Mouse (Mus musculus) c-Kit-positive CD71-positive TER-119-positive erythroid progenitor cells, embryonic 14.5 days (primary cell): Measurements from ENCODE around the gene Rbfox2.
"Not testable (repeated sequence)": the region's sequence is repeated elsewhere in the genome, so short reads cannot be mapped to it uniquely, and the experiment has no call there.

Experiments
- DNase-seq: peaks from one replicate; pipeline ENCODE4 v3.0.0-alpha.2; 2013; ENCODE audit warnings: low spot score

The Rbfox2 gene

GRCm38 (mm10) chr15:77065259-77065852, 241.4 kb downstream of the Rbfox2 start:
- DNase-seq: no peak

GRCm38 (mm10) chr15:77062746-77063145, 244.1 kb downstream of the Rbfox2 start:
- no peak for DNase-seq

- DNase-seq: not testable (repeated sequence)
Observed at GRCm38 (mm10) chr15:77059416-77059815, 247.4 kb downstream of the Rbfox2 start.

- DNase-seq: no peak
Observed at GRCm38 (mm10) chr15:77058566-77058965, 248.2 kb downstream of the Rbfox2 start.

- DNase-seq: no peak
Observed at GRCm38 (mm10) chr15:77056791-77057051, 250.1 kb downstream of the Rbfox2 start.

- DNase-seq: no peak
Observed at GRCm38 (mm10) chr15:77056001-77056790, 250.6 kb downstream of the Rbfox2 start.

GRCm38 (mm10) chr15:77054611-77055175, 252.1 kb downstream of the Rbfox2 start:
- DNase-seq: no peak

- peak; percentile 39 for DNase-seq
Observed at GRCm38 (mm10) chr15:77053021-77053420, 253.8 kb downstream of the Rbfox2 start.

GRCm38 (mm10) chr15:77052176-77052575, 254.6 kb downstream of the Rbfox2 start:
- no peak for DNase-seq

GRCm38 (mm10) chr15:77050570-77050969, 256.2 kb downstream of the Rbfox2 start, which contains the start of gene Mb:
Gene Mb, minus strand, starts transcription at chr15:77050670.
- DNase-seq: no peak

GRCm38 (mm10) chr15:77045609-77046008, 261.2 kb downstream of the Rbfox2 start:
- no peak for DNase-seq

- DNase-seq: no peak
Observed at GRCm38 (mm10) chr15:77044597-77045320, 262.0 kb downstream of the Rbfox2 start, which contains the start of gene Apol6. Gene Apol6, plus strand, starts transcription at chr15:77044729.

GRCm38 (mm10) chr15:77040784-77041183, 266.0 kb downstream of the Rbfox2 start:
- no peak for DNase-seq

- no peak for DNase-seq
Observed at GRCm38 (mm10) chr15:77039211-77039700, 267.5 kb downstream of the Rbfox2 start.

- no peak for DNase-seq
Observed at GRCm38 (mm10) chr15:77037278-77038161, 269.3 kb downstream of the Rbfox2 start.

- DNase-seq: no peak
Observed at GRCm38 (mm10) chr15:77036989-77037277, 269.9 kb downstream of the Rbfox2 start.

- DNase-seq: no peak
Observed at GRCm38 (mm10) chr15:77036320-77036988, 270.4 kb downstream of the Rbfox2 start.

- DNase-seq: peak; percentile 5
Observed at GRCm38 (mm10) chr15:77035643-77036042, 271.2 kb downstream of the Rbfox2 start.

GRCm38 (mm10) chr15:77034526-77034925, 272.3 kb downstream of the Rbfox2 start:
- no peak for DNase-seq

- DNase-seq: no peak
Observed at GRCm38 (mm10) chr15:77031271-77031670, 275.5 kb downstream of the Rbfox2 start.
